Mouse (Mus musculus) embryonic fibroblast, embryonic 13.5 days (primary cell): ENCODE results near the gene Dennd6a.

Experiments used
- CTCF ChIP-seq: IDR thresholded peaks from 2 replicates; pipeline ENCODE4 v1.5.1; 2011; ENCODE audit warnings: mild to moderate bottlenecking, control low read depth, low read length, moderate library complexity, borderline replicate concordance; ENCODE audit not compliant: insufficient read depth
- POLR2A ChIP-seq: IDR thresholded peaks from 2 replicates; pipeline ENCODE4 v1.6.1; 2011; ENCODE audit warnings: low read depth, mild to moderate bottlenecking, control low read depth, low read length, moderate library complexity

DNA sequence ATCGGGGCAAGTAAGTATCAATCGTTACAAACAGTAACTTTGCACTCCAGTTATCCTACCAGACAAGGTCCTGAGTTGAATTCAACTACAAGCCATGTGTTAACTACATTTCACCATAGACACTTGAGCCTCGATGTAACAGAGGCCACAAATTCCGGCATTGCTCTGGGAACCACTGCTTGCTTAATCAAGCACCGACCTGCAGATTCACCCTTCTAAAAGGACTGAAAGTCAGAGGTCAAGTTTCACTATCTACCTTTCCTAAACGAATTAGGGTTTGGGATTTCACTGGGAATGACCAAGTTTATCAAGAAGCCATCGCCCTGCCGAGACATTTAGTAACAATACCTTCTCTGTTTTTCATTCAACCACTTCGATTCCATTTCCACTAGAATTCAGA is 40.9 kb upstream of the Dennd6a start:
- TF ChIP-seq POLR2A (no peak), CTCF (no peak)
